Mouse (Mus musculus): Measurements from ENCODE around the gene Trmt1.
A peak's percentile ranks its signal among the peaks of the same experiment; 100 is the strongest.
"Not testable (repeated sequence)": the region's sequence is repeated elsewhere in the genome, so short reads cannot be mapped to it uniquely, and the experiment has no call there.

Gene Trmt1

GRCm38 (mm10) chr8:84659936-84660818 is 25.9 kb upstream of the Trmt1 start:
- DNase-seq: peak; percentile 87

DNA sequence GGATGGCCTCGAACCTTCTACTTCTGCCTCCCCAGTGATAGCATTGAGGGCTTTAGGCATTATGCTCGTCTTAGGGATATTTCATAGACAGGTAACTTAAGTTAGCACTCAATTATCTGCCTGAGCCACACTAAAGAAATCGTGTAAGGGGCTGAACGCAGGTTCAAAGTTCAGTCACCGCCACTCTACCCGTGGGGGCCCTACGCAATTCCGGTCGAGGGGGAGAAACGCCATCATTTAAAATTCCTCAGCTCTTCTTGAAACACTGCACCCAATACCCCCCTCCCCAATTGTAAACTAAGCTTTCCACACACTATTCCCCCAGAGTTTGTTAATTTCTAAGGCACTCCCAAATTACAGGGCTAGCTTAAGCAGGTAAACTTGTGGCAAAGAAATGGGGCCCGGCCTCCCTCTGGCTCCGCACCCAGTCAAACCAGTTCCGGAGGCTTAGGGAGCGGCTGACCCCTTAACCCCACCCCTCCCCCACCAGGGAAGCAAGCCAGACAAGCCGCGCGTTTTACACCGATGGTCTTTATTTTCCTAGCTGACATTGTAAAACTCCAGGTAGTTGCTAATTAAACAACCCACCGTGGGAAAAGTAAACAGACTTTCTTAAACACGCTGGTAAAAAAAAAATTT is 25.2 kb upstream of the Trmt1 start:
- peak; percentile 82 for DNase-seq

- peak; percentile 68 for DNase-seq
Measured at GRCm38 (mm10) chr8:84661458-84661871, 24.6 kb upstream of the Trmt1 start.

DNA sequence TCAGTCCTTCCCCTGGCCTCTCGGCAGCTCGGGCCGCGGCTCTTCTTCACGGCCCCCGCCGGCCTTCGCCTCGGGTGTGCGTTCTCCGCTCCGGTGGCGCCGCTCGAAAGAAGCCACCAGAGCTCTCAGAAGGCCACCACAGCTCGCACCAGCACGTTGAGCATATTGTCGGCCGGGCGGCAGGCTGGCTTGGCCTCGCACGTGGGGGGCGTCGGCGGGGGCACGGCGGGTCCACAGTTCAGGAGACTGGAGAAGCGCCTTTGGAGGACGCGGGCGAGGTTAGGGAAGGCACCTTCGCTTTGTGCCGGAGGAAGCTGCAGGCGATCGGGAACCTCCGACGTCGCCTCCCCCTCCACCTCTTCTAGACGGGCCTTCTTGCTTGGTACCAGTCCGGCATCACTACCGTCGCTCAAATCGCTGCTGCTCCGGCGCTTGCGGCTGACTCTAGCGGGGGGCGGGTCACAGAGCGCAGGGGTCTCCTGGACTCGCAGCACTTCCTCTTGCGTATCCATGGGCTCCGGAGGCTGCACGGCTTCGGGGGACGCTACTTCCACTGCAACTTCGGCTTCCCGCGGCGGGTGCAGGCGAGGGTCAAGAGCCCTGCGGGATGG is 24.0 kb upstream of the Trmt1 start:
- DNase-seq: peak; percentile 76

GRCm38 (mm10) chr8:84662581-84663065 is 23.5 kb upstream of the Trmt1 start, which contains the start of gene Ier2:
TSS of gene Ier2 (minus strand) at chr8:84662852.
- peak; percentile 96 for DNase-seq

DNA sequence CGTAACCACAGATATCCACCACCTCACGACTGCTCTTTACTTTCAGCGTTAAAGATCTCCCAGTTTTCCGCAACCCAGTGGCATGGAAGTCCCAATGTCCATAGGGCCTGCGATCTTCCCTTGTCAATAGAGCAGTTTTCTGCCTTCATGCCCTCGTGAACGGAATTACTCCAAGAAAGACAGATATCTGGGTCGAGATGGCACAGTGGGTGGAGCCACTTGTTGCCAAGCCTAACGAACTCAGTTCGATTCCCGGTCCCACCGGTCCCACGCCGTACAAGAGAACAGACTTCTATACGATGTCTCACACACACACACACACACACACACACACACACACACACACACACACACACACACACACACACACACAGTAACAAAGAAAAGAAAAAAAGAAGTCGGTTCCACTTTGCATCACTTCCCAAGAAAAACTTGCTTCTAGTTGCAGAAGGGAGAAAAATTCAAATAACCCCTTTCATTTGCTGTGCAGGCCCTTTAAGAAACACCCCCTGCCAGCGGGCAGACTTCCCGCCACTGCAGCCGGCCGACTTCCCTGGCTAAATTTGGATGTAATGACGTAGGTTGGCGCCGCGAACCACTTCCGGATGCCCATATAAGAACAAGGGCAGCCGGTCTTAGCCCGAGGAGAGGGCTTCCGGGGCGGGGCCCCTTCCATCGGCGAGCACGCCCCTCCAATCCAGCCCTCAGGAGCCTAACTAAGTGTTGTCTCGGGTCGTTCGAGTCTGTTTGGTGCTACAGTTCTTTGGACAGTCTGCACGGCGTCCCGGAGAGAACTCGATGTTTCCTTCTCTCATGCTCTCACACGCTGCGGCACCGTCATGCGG is 22.4 kb upstream of the Trmt1 start:
- peak; percentile 99 for DNase-seq

GRCm38 (mm10) chr8:84664566-84665384 is 21.3 kb upstream of the Trmt1 start:
- peak; percentile 90 for DNase-seq

DNA sequence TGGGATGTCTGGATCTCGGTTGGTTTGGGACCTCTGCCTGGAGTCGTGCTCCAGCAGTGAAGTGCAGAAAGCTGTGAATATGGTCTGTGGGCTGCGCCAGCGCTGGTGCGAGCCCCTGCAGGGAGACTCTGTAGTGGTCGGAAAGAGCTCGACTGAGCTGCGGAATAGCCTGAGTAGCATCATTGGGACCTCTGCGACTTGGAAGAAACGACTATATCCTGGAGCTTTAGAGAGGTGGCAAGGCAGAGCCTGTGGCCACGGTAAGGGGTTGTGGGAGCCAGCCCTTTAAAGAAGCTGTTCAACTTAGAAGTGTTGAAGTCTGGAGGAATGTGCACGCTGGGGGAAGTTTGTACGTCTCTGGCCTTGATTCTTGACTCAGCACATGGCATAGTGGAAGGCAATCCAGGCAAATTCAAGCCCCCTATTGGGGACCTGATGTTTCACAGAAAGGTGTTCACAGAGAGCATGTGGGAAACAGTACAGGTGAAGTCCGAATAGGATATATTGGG is 20.7 kb upstream of the Trmt1 start:
- DNase-seq: peak; percentile 59

- no peak for DNase-seq
Measured at GRCm38 (mm10) chr8:84668081-84668480, 18.0 kb upstream of the Trmt1 start.

DNA sequence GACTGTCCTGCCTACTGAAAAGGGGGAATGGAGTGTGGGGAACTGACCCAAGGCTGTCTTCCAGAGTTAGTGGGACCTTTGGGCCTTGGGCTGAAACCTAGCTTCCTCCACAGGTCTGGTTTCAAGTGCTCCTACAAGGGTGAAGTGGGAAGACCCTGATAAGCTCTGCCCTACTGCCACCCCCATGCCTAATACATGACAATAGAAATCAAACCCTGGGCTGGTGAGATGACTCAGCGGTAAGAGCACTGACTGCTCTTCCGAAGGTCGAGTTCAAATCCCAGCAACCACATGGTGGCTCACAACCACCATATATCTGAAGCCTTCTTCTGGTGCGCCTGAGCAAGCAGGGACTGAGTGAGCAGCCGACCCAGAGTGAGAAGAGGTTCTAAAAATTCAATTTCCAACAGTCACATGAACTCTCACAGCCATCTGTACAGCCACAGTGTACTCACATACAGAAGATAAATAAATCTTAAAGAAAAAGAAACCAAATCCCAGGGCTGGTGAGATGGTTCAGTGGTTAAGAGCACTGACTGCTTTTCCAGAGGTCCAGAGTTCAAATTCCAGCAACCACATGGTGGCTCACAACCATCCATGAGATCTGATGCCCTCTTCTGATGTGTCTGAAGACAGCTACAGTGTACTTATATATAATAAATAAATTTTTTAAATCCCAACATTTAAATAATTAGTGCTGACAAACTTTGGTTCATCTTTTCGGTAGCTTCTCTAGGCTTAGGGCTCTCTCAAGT is 17.2 kb upstream of the Trmt1 start:
- no peak for DNase-seq

DNA sequence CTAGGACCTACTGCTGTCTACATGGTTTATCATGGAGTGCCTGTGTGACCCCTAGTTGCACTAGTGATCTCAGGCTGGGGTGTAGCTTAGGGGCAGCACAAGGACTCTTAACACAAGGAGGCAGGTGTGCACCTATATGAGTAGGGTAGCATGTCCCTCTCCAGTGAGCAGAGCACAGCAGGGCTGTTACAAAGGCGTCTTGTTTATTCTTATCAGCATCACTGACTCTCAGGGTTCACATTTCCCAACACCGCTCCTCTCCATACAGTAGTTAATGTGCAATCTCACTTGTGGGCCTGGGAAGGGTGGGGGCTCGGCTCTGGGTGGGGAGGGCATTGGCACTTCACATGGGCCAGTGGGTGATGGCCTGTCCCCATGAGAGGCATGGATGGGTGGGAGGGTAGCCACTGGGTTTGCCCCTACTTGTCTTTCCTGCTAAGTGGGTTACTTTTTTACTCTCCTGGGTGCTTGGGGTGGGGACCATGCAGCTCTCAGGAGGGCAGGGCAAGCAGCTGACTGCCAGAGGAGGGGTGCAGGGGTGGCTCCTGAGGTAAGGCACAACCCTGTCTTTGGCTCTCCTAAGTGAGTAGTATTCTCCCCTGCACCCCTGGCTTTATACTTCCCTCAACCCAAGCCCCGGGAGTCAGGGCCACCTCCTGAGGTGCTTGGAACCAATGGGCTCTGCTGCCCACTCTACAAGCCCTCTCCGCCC is 15.7 kb upstream of the Trmt1 start:
- not testable (repeated sequence) for DNase-seq

- DNase-seq: no peak
Measured at GRCm38 (mm10) chr8:84677305-84677704, 8.8 kb upstream of the Trmt1 start.

DNA sequence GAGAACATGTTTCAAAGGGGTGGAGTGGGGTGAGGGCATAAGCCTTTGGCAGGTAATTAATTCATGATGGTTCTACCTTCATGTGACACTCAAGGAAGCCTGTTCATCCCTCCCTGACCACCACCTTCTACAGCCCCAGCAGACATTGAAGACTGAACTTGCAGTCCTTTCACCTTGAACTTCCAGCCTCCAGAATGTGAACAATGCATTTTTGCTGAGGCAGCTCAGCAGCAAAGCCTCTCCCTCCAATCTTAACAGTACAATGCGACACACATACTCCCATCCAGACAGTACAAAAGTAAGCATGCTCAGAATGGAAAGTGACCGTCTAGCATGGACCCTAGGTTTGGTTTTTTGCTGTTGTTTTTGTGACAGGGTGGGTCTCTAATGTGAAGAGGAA is 4.6 kb upstream of the Trmt1 start:
- DNase-seq: no peak

DNA sequence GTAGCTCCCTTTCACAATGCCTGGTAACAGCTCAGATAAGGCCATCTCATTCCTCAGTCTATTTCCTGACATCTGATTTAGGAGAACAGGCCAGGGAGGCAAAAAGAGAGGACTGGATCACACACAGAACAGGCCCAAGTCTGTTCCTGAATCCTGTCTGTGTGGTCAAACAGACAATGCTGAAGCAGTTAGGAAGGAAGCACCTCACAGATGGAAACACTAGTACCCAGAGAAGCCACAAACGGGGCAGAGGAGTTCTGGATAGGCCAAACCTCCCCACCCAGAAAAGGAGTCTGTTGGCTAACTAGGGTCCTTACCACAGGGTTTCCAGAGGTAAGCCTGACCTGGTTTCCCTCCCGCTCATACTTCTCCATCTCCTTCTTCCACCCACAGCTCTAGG is 3.9 kb upstream of the Trmt1 start:
- no peak for DNase-seq

GRCm38 (mm10) chr8:84684537-84684936 is 1.6 kb upstream of the Trmt1 start:
- no peak for DNase-seq

GRCm38 (mm10) chr8:84687003-84687704 is 1.0 kb downstream of the Trmt1 start:
- DNase-seq: peak; percentile 78

GRCm38 (mm10) chr8:84687705-84688100 is 1.6 kb downstream of the Trmt1 start, which contains the start of gene Nacc1:
TSS of gene Nacc1 (minus strand) at chr8:84687862.
- peak; percentile 97 for DNase-seq

GRCm38 (mm10) chr8:84689091-84689915 is 3.2 kb downstream of the Trmt1 start:
- peak; percentile 93 for DNase-seq

All from embryo, embryonic 11 days (tissue).